Mouse (Mus musculus): ENCODE measurements around the gene Cyp8b1. TPM values are rescaled to one million over a fixed set of nuclear protein-coding genes. Genes with fewer than 3 reads are reported as not detected.

Cyp8b1 gene
- total and polyA plus RNA-seq, 3 experiments, result 0.06 TPM; not detected in 2

DNA sequence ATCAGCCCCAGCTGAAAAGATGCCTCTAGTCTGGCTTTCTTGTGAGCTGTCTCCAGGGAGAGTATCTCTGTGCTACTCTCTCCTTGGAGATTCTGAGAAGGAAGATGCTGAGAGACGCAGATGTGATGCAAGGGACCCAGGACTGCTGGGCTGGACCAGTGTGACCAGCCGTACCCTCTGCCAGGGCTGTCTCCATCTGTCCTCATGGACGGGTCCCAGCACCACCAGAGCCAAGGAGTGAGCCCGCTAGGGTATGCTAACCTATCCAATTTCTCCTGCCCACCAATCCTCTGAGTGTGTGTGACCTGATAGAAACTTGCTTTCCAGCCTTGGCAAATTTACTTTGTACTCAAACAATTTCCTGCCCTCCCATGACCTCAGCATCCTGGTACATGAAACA lies 3.3 kb downstream of the Cyp8b1 start:
- intact Hi-C loops (cut with DNase I), result no loop called here
- 85% methylated on average over 4 of the region's 4 CpGs for WGBS

DNA sequence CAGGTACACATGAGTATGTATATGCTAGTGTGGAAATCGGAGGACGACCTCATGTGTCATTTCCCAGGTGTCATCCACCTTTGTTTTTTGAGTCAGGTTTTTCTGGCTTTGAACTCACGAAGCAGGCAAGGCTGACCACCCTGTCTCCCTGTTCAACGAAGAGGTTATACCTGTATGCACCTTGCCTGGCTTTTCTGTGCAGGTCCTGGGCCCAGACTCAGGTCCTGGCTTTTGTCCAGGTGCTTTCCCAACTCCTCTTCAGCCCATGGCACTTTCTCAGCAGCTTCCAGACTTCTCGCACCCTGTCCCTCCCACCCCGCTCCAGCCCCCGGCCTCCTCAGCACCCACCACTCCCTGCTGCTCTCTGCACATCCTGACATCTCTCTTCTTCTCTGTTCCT lies 4.9 kb downstream of the Cyp8b1 start:
- TF ChIP-seq POLR2A (IDR thresholded peaks at IDR 0.05; ENCODE audit: insufficient read depth, low read depth, low read length), result no peak
- TF ChIP-seq CTCF (IDR thresholded peaks at IDR 0.05), result no peak
- no peak for TF ChIP-seq EP300 (IDR thresholded peaks at IDR 0.05; ENCODE audit: insufficient read depth, low read depth, low read length)
- Histone ChIP-seq H3K79me2 (replicated peaks; ENCODE audit: control insufficient read depth, insufficient read depth, low read length) (no peaks in the 10 kb centered on the region), H3K4me3 (no peak overlapping the region), H3K4me1 (ENCODE audit: control insufficient read depth, insufficient read depth, low read length) (no peaks in the 10 kb centered on the region), H3K9ac (ENCODE audit: low read depth, low read length) (no peak overlapping the region), H3K36me3 (ENCODE audit: control insufficient read depth, insufficient read depth, low read length) (no peaks in the 10 kb centered on the region), H3K27ac (no peak overlapping the region), H3K27me3 (ENCODE audit: control insufficient read depth, insufficient read depth, low read length) (no peaks in the 10 kb centered on the region)
- 93% methylated on average over 7 of the region's 7 CpGs for WGBS
- no peak for DNase-seq
- intact Hi-C loops (cut with DNase I), result no loop called here

More for the DNA sequence above, 3.3 kb downstream of the Cyp8b1 start:
- Histone ChIP-seq H3K36me3 (ENCODE audit: control insufficient read depth, insufficient read depth, low read length) (no peaks in the 10 kb centered on the region), H3K9ac (ENCODE audit: low read depth, low read length) (no peak overlapping the region), H3K4me1 (ENCODE audit: control insufficient read depth, insufficient read depth, low read length) (no peaks in the 10 kb centered on the region), H3K4me3 (no peak overlapping the region), H3K79me2 (replicated peaks; ENCODE audit: control insufficient read depth, insufficient read depth, low read length) (no peaks in the 10 kb centered on the region), H3K27me3 (ENCODE audit: control insufficient read depth, insufficient read depth, low read length) (no peaks in the 10 kb centered on the region), H3K27ac (no peak overlapping the region)
- DNase-seq, result no peak
- TF ChIP-seq CTCF (IDR thresholded peaks at IDR 0.05) (no peak), EP300 (IDR thresholded peaks at IDR 0.05; ENCODE audit: insufficient read depth, low read depth, low read length) (no peak), POLR2A (IDR thresholded peaks at IDR 0.05; ENCODE audit: insufficient read depth, low read depth, low read length) (no peak)

GRCm38 (mm10) chr9:121909635-121910034 lies 6.5 kb downstream of the Cyp8b1 start:
- no peaks in the 10 kb centered on the region for H3K27me3 ChIP-seq (ENCODE audit: control insufficient read depth, insufficient read depth, low read length)

DNA sequence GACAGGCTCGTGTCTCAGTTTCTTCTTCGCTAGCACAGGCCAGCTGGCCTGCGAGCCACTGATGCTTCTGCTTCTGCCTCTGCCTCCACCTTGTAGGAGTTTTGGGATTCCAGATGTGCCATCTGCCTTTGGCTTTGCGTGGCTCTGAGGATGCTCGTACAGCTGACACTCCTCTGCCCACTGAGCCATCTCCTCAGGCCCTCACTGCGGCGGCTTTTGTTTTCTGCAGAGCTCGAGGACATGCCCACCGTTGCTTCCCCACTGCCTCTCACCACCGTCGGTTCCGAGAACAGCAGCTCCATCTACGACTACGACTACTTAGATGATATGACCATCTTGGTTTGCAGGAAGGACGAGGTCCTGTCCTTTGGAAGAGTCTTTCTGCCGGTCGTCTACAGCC lies 7.8 kb downstream of the Cyp8b1 start:
- H3K4me3 ChIP-seq, result no peak overlapping the region
- no peaks in the 10 kb centered on the region for H3K36me3 ChIP-seq (ENCODE audit: control insufficient read depth, insufficient read depth, low read length)
- intact Hi-C loops (cut with DNase I), result no loop called here
- no peak for DNase-seq
- no peaks in the 10 kb centered on the region for H3K79me2 ChIP-seq (replicated peaks; ENCODE audit: control insufficient read depth, insufficient read depth, low read length)
- H3K4me1 ChIP-seq (ENCODE audit: control insufficient read depth, insufficient read depth, low read length), result peaks cover 3% of the 10 kb centered on the region; the same call in 1 of the 2 replicates
- H3K27ac ChIP-seq, result no peak overlapping the region
- WGBS, result 92% methylated on average over 17 of the region's 17 CpGs
- H3K9ac ChIP-seq (ENCODE audit: low read depth, low read length), result no peak overlapping the region
- TF ChIP-seq CTCF (IDR thresholded peaks at IDR 0.05), result no peak
- no peak for TF ChIP-seq POLR2A (IDR thresholded peaks at IDR 0.05; ENCODE audit: insufficient read depth, low read depth, low read length)
- no peak for TF ChIP-seq EP300 (IDR thresholded peaks at IDR 0.05; ENCODE audit: insufficient read depth, low read depth, low read length)
- no peaks in the 10 kb centered on the region for H3K27me3 ChIP-seq (ENCODE audit: control insufficient read depth, insufficient read depth, low read length)

More at GRCm38 (mm10) chr9:121909635-121910034, 6.5 kb downstream of the Cyp8b1 start:
- intact Hi-C loops (cut with DNase I), result no loop called here
- peak in 1 of 2 experiments; percentile 7 for DNase-seq
- Histone ChIP-seq H3K79me2 (replicated peaks; ENCODE audit: control insufficient read depth, insufficient read depth, low read length) (no peaks in the 10 kb centered on the region), H3K9ac (ENCODE audit: low read depth, low read length) (no peak overlapping the region), H3K4me1 (ENCODE audit: control insufficient read depth, insufficient read depth, low read length) (no peaks in the 10 kb centered on the region), H3K27ac (no peak overlapping the region), H3K4me3 (no peak overlapping the region), H3K36me3 (ENCODE audit: control insufficient read depth, insufficient read depth, low read length) (no peaks in the 10 kb centered on the region)
- TF ChIP-seq CTCF (IDR thresholded peaks at IDR 0.05) (no peak), POLR2A (IDR thresholded peaks at IDR 0.05; ENCODE audit: insufficient read depth, low read depth, low read length) (no peak), EP300 (IDR thresholded peaks at IDR 0.05; ENCODE audit: insufficient read depth, low read depth, low read length) (no peak)
- 71% methylated on average over 6 of the region's 6 CpGs for WGBS

DNA sequence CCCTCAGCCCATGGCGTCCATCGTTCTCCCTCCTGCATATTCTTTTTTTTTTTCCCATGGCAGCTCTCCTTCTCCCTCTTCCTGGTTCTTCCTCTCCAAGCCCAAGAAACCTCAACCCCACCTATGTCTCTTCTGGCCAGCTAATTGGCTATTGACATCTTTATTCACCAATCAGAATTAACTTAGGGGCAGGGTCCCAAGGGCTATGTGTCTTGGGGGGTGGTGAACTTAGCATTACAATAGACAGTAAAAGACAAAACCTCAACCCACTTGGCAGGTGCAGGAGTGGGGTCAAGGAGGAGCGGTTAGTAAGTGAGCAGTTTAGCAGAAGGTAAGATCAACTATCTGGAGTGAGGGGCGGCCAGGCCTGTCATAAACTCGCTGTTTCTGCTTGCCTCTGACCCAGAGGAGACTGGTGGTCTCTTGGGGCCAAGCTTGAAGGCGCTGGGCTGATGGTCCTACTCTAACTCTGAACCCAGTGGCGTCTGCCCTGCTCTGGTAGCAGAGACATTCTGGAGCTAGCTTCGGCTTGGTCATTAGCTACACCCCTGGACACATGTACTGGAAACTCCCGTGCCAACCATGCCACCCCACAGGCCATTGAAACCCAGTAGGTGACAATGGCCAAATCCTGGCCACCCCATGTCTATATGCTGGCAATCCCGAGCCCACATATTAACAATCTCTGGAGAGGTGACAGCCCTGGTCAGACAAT lies 8.6 kb downstream of the Cyp8b1 start:
- WGBS, result 75% methylated on average over 10 of the region's 10 CpGs
- Histone ChIP-seq H3K27me3 (ENCODE audit: control insufficient read depth, insufficient read depth, low read length) (no peaks in the 10 kb centered on the region), H3K36me3 (ENCODE audit: control insufficient read depth, insufficient read depth, low read length) (no peaks in the 10 kb centered on the region), H3K27ac (no peak overlapping the region), H3K4me3 (no peak overlapping the region), H3K9ac (ENCODE audit: low read depth, low read length) (no peak overlapping the region), H3K79me2 (replicated peaks; ENCODE audit: control insufficient read depth, insufficient read depth, low read length) (no peaks in the 10 kb centered on the region), H3K4me1 (ENCODE audit: control insufficient read depth, insufficient read depth, low read length) (peaks cover 3% of the 10 kb centered on the region; the same call in 1 of the 2 replicates)
- intact Hi-C loops (cut with DNase I), result no loop called here
- peak in 1 of 2 experiments; percentile 9 for DNase-seq
- TF ChIP-seq POLR2A (IDR thresholded peaks at IDR 0.05; ENCODE audit: insufficient read depth, low read depth, low read length), result no peak
- TF ChIP-seq CTCF (IDR thresholded peaks at IDR 0.05), result no peak
- TF ChIP-seq EP300 (IDR thresholded peaks at IDR 0.05; ENCODE audit: insufficient read depth, low read depth, low read length), result no peak

- TF ChIP-seq EP300 (IDR thresholded peaks at IDR 0.05; ENCODE audit: insufficient read depth, low read depth, low read length), result no peak
- TF ChIP-seq POLR2A (IDR thresholded peaks at IDR 0.05; ENCODE audit: insufficient read depth, low read depth, low read length), result no peak
- TF ChIP-seq CTCF (IDR thresholded peaks at IDR 0.05), result no peak
- DNase-seq, result peak in 1 of 2 experiments; percentile 7
- Histone ChIP-seq H3K79me2 (replicated peaks; ENCODE audit: control insufficient read depth, insufficient read depth, low read length) (no peaks in the 10 kb centered on the region), H3K36me3 (ENCODE audit: control insufficient read depth, insufficient read depth, low read length) (no peaks in the 10 kb centered on the region), H3K9ac (ENCODE audit: low read depth, low read length) (no peak overlapping the region), H3K27ac (no peak overlapping the region), H3K27me3 (ENCODE audit: control insufficient read depth, insufficient read depth, low read length) (no peaks in the 10 kb centered on the region), H3K4me3 (no peak overlapping the region), H3K4me1 (ENCODE audit: control insufficient read depth, insufficient read depth, low read length) (peaks cover 3% of the 10 kb centered on the region; the same call in 1 of the 2 replicates)
- intact Hi-C loops (cut with DNase I), result no loop called here
- WGBS, result 84% methylated on average over 5 of the region's 5 CpGs
Measured at GRCm38 (mm10) chr9:121906456-121906855, 9.6 kb downstream of the Cyp8b1 start.

Measured in heart, adult 2 months (tissue).